Mouse (Mus musculus) hindbrain, embryonic 11.5 days (tissue): Measurements from ENCODE around the gene Insl5. TPM values are rescaled to one million over a fixed set of nuclear protein-coding genes. Genes with fewer than 3 reads are reported as not detected.

Experiments used
- ATAC-seq: fragments of 200-750 bp; cut with Nextera tagmentation; 2 replicates; pipeline ENCODE4 v1.8.0; 2017; ENCODE audit warnings: mild to moderate bottlenecking, moderate TSS enrichment, moderate library complexity; ENCODE audit not compliant: low FRiP score
- DNase-seq: peaks from one replicate; pipeline ENCODE4 v3.0.0-alpha.2; 2015; ENCODE audit warnings: low spot score
- H3K27ac ChIP-seq: fragments of 300-500 bp; sonication (generic); 2 replicates; pipeline ENCODE4 v1.5.1; 2014; ENCODE audit warnings: mild to moderate bottlenecking, low read depth, low read length
- H3K27me3 ChIP-seq: fragments of 300-500 bp; sonication (generic); 2 replicates; pipeline ENCODE4 v1.6.1; 2014; ENCODE audit warnings: mild to moderate bottlenecking, low read length, moderate library complexity, mixed read lengths; ENCODE audit not compliant: control insufficient read depth, insufficient read depth
- H3K36me3 ChIP-seq: fragments of 300-500 bp; sonication (generic); 2 replicates; pipeline ENCODE4 v1.6.1; 2014; ENCODE audit warnings: mild to moderate bottlenecking, low read length, moderate library complexity, mixed read lengths; ENCODE audit not compliant: control insufficient read depth, insufficient read depth
- H3K4me1 ChIP-seq: fragments of 300-500 bp; sonication (generic); replicated peaks from 2 replicates; pipeline ENCODE4 v1.6.1; 2014; ENCODE audit warnings: low read length, mixed read lengths; ENCODE audit not compliant: control insufficient read depth, insufficient read depth
- H3K4me2 ChIP-seq: fragments of 300-500 bp; sonication (generic); replicated peaks from 2 replicates; pipeline ENCODE4 v1.6.1; 2014; ENCODE audit warnings: mild to moderate bottlenecking, low read depth, low read length
- H3K4me3 ChIP-seq: fragments of 300-500 bp; sonication (generic); 2 replicates; pipeline ENCODE4 v1.5.1; 2014; ENCODE audit warnings: low read depth, low read length
- H3K9ac ChIP-seq: fragments of 300-500 bp; sonication (generic); 2 replicates; pipeline ENCODE4 v1.6.1; 2014; ENCODE audit warnings: low read depth, low read length
- H3K9me3 ChIP-seq: fragments of 300-500 bp; sonication (generic); 2 replicates; pipeline ENCODE4 v1.6.1; 2016; ENCODE audit warnings: low read length; ENCODE audit not compliant: control insufficient read depth
- WGBS: fragments of 180-500 bp; shearing (Covaris S2); extraction: QIAGEN DNeasy Blood & Tissue Kit; methylation state at CpG from one replicate; pipeline ENCODE4 v1.1.7; 2014; 5-methylcytosine and 5-hydroxymethylcytosine counted together
- polyA plus RNA-seq: library from polyadenylated mRNA; unstranded; fragments of >200 nt; fragmentation: Nextera tagmentation; extraction: Ambion mirVana; gene quantifications from 2 replicates; pipeline ENCODE4 v1.2.1, GENCODE M21; 2014

Insl5 gene
- polyA plus RNA-seq, result 0.69 TPM in 1 of 2 replicates, not detected in the other

DNA sequence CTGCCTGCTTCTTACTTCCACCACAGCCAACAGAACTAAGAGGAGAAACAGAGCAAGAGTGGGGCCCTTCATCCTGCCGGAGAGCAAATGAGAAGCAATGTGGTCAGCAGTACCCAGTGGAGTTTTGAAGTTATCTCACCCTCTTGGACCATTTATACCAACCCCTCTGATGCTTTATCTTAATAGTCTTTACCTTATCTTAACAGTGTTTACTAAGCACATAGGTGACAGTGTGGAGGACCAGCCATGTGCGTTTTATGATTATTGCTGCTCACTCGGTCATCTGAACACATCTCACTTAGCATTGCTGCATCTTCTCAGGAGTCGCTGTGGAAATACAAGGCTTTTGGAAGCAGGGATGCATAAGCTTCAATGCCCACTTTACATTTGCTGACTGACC lies at the start of gene Insl5:
Gene Insl5, minus strand, starts transcription at position 222 of the 400 bp plus-strand sequence.
- no peak within 1 kb of the TSS for H3K9ac ChIP-seq
- no peak within 1 kb of the TSS for H3K4me2 ChIP-seq
- whole genome bisulfite sequencing, result 91% methylated on average over 4 of the region's 4 CpGs
- no peaks in the 10 kb centered on the region for H3K27me3 ChIP-seq
- H3K27ac ChIP-seq, result no peak within 1 kb of the TSS
- no peaks in the 10 kb centered on the region for H3K36me3 ChIP-seq
- H3K4me1 ChIP-seq, result no peaks in the 10 kb centered on the region
- no peak for ATAC-seq
- H3K9me3 ChIP-seq, result no peaks in the 10 kb centered on the region
- no peak for DNase-seq
- no peak within 1 kb of the TSS for H3K4me3 ChIP-seq

DNA sequence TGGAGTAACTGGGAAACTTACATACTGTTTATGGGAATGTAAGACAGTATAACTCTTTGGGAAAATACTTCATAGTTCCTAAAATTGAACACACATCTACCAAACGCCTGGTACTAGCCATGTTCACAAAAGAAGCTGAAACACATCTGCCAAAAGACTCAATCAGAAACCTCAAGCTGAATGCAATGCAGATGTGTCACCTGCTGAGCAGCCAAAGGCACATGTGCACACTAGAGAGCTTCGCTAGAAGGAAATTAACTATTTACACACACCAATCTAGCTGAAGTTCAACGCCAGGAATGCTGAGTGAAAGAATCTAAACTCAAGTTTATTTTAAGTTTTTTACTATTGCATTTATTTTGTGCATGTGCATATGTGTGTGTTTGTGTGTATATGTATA lies 44.0 kb upstream of the Insl5 start:
- ATAC-seq (no peak), DNase-seq (no peak)
- WGBS, result 77% methylated on average over 3 of the region's 3 CpGs
- no peaks in the 10 kb centered on the region for H3K36me3 ChIP-seq
- no peaks in the 10 kb centered on the region for H3K9me3 ChIP-seq
- H3K4me2 ChIP-seq, result no peak overlapping the region
- H3K27me3 ChIP-seq, result no peaks in the 10 kb centered on the region
- H3K4me3 ChIP-seq, result no peak overlapping the region
- H3K4me1 ChIP-seq, result no peaks in the 10 kb centered on the region
- H3K27ac ChIP-seq, result no peak overlapping the region
- H3K9ac ChIP-seq, result no peak overlapping the region

DNA sequence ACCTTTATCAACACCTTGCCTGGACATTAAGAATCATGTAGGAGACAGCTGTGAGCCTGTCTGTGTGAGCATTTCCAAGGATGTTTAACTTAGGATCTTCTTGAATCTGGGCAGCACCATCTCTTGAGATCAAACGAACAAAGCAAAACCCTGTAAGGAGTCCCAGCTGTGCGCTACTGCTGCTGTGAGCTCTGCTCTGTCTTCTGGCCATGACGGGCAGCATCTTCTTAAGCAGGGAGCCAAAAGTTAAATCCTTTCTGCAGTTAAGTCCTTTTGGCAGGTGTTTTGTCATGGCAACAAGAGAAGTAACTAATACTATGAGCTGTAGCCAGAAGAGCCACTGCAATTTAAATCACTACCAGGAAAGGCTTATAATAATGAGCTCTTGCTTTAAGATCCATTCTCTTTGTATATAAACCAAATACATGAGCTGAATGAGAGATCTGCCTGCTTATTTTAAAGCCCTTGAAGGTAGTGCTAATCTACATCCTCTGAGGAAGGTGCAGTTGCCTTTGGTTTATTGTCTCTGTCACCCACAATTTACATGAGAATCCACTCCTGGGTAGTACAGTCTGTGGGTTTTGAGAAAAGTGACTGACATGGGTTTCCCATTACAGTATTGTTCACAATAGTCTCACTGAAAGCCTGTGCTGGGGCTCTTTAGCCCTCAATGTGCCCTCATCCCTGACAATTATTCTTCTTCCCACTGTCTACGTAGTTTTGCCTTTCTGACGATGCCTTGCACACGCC lies 41.4 kb upstream of the Insl5 start:
- H3K4me3 ChIP-seq, result no peak overlapping the region
- ATAC-seq (no peak), DNase-seq (no peak)
- no peak overlapping the region for H3K27ac ChIP-seq
- H3K4me2 ChIP-seq, result no peak overlapping the region
- WGBS, result 62% methylated on average over 6 of the region's 6 CpGs
- H3K9me3 ChIP-seq, result no peaks in the 10 kb centered on the region
- H3K9ac ChIP-seq, result no peak overlapping the region
- H3K36me3 ChIP-seq, result no peaks in the 10 kb centered on the region
- no peaks in the 10 kb centered on the region for H3K27me3 ChIP-seq
- H3K4me1 ChIP-seq, result no peaks in the 10 kb centered on the region

DNA sequence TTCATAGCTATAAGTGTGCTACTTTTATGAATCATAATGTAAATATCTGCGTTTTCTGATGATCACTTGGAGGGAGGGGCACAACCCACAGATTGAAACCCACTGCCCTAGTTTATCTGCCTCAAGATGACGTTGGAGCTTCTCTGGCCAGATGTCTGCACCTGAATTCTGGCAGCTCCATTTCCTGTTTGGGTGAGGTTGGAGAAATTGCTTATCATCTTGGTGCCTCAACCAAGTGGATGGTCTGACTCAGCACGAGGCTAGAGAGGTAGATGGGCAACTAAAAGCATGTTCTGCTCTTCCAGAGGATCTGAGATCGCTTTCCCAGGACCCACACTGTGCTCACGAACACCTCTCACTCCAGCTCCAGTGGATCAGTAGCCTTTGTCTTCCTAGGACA lies 38.3 kb upstream of the Insl5 start:
- no peak for DNase-seq
- no peaks in the 10 kb centered on the region for H3K4me1 ChIP-seq
- H3K9me3 ChIP-seq, result no peaks in the 10 kb centered on the region
- no peak for ATAC-seq
- H3K36me3 ChIP-seq, result no peaks in the 10 kb centered on the region
- no peak overlapping the region for H3K4me3 ChIP-seq
- H3K27me3 ChIP-seq, result no peaks in the 10 kb centered on the region
- H3K9ac ChIP-seq, result no peak overlapping the region
- 84% methylated on average over 5 of the region's 5 CpGs for WGBS
- H3K4me2 ChIP-seq, result no peak overlapping the region
- no peak overlapping the region for H3K27ac ChIP-seq

DNA sequence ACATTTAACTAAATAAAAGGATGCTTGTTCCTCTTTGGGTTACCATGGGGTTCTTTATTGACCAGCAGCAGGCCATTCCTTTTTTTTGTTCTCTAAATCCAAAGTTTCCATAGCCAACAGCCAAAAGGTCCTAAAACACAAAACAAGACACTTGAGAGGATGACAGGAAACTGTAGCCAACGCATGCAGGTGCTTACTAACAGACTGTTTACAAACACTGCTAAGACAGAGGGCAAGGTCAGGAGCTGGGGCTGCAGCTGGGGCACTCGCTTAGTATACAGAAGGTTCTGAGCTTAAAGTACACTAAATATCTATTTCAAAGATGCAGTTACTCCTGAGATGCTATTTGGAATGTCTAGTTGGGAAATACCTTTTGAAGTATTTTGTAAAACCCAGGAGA lies 37.8 kb upstream of the Insl5 start:
- 85% methylated on average over 2 of the region's 2 CpGs for WGBS
- Histone ChIP-seq H3K4me1 (no peaks in the 10 kb centered on the region), H3K9me3 (no peaks in the 10 kb centered on the region), H3K4me3 (no peak overlapping the region), H3K4me2 (no peak overlapping the region), H3K9ac (no peak overlapping the region), H3K27me3 (no peaks in the 10 kb centered on the region), H3K27ac (no peak overlapping the region), H3K36me3 (no peaks in the 10 kb centered on the region)
- ATAC-seq, result no peak
- no peak for DNase-seq

DNA sequence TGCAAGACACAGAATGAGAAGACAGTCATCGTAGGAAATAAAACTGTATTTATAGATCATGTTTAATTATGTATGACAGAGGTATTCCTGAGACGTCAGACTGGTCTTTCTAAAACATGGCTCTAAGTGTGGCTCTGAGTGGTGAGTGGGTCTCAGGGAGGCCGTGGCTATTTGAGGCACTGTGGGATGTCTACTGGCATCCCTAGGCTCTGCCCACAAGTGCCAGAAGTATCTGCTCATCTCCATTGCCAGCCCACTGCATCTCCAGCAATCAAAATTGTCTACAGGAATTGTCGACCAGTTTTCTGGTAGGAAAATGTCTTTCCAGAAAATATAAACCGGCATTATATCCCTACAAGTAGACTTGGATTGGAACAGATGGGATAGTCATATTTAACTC lies 30.3 kb upstream of the Insl5 start:
- Histone ChIP-seq H3K9ac (no peak overlapping the region), H3K9me3 (no peaks in the 10 kb centered on the region), H3K27me3 (no peaks in the 10 kb centered on the region), H3K36me3 (no peaks in the 10 kb centered on the region), H3K4me1 (no peaks in the 10 kb centered on the region), H3K4me3 (no peak overlapping the region), H3K27ac (no peak overlapping the region), H3K4me2 (no peak overlapping the region)
- DNase-seq (no peak), ATAC-seq (no peak)
- 92% methylated on average over 5 of the region's 5 CpGs for WGBS

DNA sequence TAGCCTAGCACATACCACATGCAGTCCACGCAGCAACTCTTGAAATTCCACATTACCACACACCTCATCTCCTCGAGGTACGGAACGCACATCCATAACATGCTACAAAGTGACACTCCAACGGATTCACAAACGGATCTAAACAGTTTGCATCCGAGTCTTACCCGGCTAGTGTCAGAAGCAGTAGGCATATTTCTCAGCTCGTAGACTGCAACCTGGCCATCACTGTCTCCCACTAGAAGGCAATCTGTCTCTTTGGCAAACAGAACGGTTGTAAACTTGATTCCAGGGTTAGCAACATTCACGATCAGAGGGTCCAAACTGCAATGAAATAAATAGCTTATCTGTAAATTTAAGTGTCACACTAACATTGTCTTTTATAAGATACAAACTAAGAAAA lies 21.4 kb upstream of the Insl5 start:
- Histone ChIP-seq H3K4me1 (no peaks in the 10 kb centered on the region), H3K4me2 (no peak overlapping the region), H3K27ac (no peak overlapping the region), H3K9me3 (no peaks in the 10 kb centered on the region), H3K36me3 (no peaks in the 10 kb centered on the region), H3K9ac (no peak overlapping the region), H3K27me3 (no peaks in the 10 kb centered on the region), H3K4me3 (no peak overlapping the region)
- ATAC-seq (no peak), DNase-seq (no peak)
- 87% methylated on average over 11 of the region's 11 CpGs for WGBS

DNA sequence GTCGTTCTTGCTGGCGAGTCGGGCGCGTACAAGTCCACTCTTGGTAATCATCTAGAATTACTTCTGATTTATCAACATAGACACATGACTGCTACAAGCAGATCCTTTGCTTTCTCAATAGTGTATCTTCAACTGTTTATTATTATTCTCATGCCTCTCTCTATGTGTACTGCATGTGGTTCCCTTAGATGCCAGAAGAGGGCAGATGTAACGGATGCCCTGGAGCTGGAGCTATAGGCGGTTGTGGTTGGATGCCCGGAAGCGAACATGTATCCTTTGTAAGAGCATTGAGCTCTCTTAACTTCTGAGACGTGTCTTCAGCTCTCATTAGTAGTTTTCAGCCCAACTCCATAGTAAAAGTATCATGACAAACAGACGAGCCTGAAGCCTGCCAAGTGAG lies 16.4 kb upstream of the Insl5 start:
- Histone ChIP-seq H3K4me3 (no peak overlapping the region), H3K9ac (no peak overlapping the region), H3K36me3 (no peaks in the 10 kb centered on the region), H3K4me2 (no peak overlapping the region), H3K9me3 (no peaks in the 10 kb centered on the region), H3K27ac (no peak overlapping the region), H3K27me3 (no peaks in the 10 kb centered on the region), H3K4me1 (no peaks in the 10 kb centered on the region)
- ATAC-seq, result no peak
- 91% methylated on average over 11 of the region's 11 CpGs for WGBS
- no peak for DNase-seq

DNA sequence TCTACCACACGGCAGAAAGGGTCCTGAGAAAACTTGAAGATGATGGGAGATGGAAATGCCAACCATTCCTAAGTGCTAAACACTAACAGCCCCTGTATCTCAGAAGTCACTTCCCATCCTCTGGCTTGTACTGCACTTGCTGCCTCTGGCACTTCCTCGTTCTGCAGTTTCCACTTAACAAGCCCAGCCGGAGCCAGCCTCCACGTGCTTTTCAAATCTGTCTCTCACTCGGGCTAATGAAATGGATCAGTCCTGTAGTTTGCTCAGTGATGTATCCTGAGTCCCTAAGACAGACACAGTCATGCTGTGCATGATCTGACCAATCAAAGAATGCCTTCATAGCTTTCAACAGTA lies 13.2 kb upstream of the Insl5 start:
- 77% methylated on average over 5 of the region's 5 CpGs for WGBS
- Histone ChIP-seq H3K4me3 (no peak overlapping the region), H3K4me1 (no peaks in the 10 kb centered on the region), H3K27ac (no peak overlapping the region), H3K36me3 (no peaks in the 10 kb centered on the region), H3K4me2 (no peak overlapping the region), H3K9ac (no peak overlapping the region), H3K9me3 (no peaks in the 10 kb centered on the region), H3K27me3 (no peaks in the 10 kb centered on the region)
- DNase-seq, result no peak
- no peak for ATAC-seq
